Mouse (Mus musculus) hematopoietic stem cell, adult 5-6 weeks (primary cell): ENCODE data around the gene P2ry14. TPM values are rescaled to one million over a fixed set of nuclear protein-coding genes. Genes with fewer than 3 reads are reported as not detected.

ENCODE experiments used
- ATAC-seq, 2 experiments: fragments of 125-278 bp in 1 of 2; replicated peaks in 1 of 2; 2 replicates each; pipeline ENCODE4 v1.8.0; 2016 to 2017; ENCODE audit warnings: inconsistent platforms in 2 of 2, mild to moderate bottlenecking in 2 of 2, moderate number of reproducible peaks in 2 of 2, low read depth in 1 of 2, moderate TSS enrichment in 1 of 2; ENCODE audit not compliant: low FRiP score in 2 of 2, poor library complexity in 2 of 2, severe bottlenecking in 2 of 2, insufficient read depth in 1 of 2, low TSS enrichment in 1 of 2
- total RNA-seq: library from RNA; stranded (forward); fragments of 172-1452, 232-1000 nt; gene quantifications from 2 replicates; pipeline ENCODE4 v1.2.3, GENCODE M21; 2017

P2ry14 gene
- total RNA-seq, 1 experiment from 2014 or later: 53.2 TPM

GRCm38 (mm10) chr3:59077278-59077677 lies 76.1 kb downstream of the P2ry14 start:
- no peak for ATAC-seq

- ATAC-seq: peak; percentile 64 to 79
These were observed 84.3 kb downstream of the P2ry14 start for GRCm38 (mm10) chr3:59069071-59069470.

- peak; percentile 28 to 32; a peak in 2 of 4 replicates for ATAC-seq
These were observed 86.7 kb downstream of the P2ry14 start for GRCm38 (mm10) chr3:59066558-59067294.

GRCm38 (mm10) chr3:59065937-59066336 lies 87.5 kb downstream of the P2ry14 start:
- ATAC-seq: no peak

Other genes with a start within 250 kb of the P2ry14 start
- gene Med12l, start 147.8 kb downstream of the P2ry14 start, total RNA-seq: 10.6 and 16.7 TPM in 2 replicates
- gene Gpr171, start 51.8 kb downstream of the P2ry14 start, total RNA-seq: 143 and 156 TPM in 2 replicates
- gene Gpr87, start 41.5 kb upstream of the P2ry14 start, total RNA-seq: not detected in 2 replicates
- 2.0 and 4.9 TPM in 2 replicates for gene P2ry13, start 57.3 kb upstream of the P2ry14 start, total RNA-seq
- 0.30 and 2.3 TPM in 2 replicates for gene P2ry12, start 109.3 kb upstream of the P2ry14 start, total RNA-seq
- 0.60 and 2.8 TPM in 2 replicates for gene Igsf10, start 190.8 kb upstream of the P2ry14 start, total RNA-seq